Mouse (Mus musculus) layer of hippocampus, adult 9-11 months (tissue): ENCODE data around the gene Plrg1.

Source experiments
- DNase-seq: peaks from one replicate; pipeline ENCODE4 v3.0.0; 2022

Gene Plrg1

GRCm38 (mm10) chr3:83053126-83053525 is 2.2 kb upstream of the Plrg1 start:
- DNase-seq, result no peak

GRCm38 (mm10) chr3:83053758-83054157 is 1.6 kb upstream of the Plrg1 start:
- peak; percentile 38 for DNase-seq

- no peak for DNase-seq
Measured at GRCm38 (mm10) chr3:83054759-83055158, 563 bp upstream of the Plrg1 start.

GRCm38 (mm10) chr3:83057046-83057445 is 1.7 kb downstream of the Plrg1 start:
- DNase-seq, result no peak

- DNase-seq, result no peak
Measured at GRCm38 (mm10) chr3:83067920-83068319, 12.6 kb downstream of the Plrg1 start.

GRCm38 (mm10) chr3:83068869-83069268 is 13.5 kb downstream of the Plrg1 start:
- DNase-seq, result no peak

- no peak for DNase-seq
Measured at GRCm38 (mm10) chr3:83070231-83070630, 14.9 kb downstream of the Plrg1 start.

- DNase-seq, result peak; percentile 57
Measured at GRCm38 (mm10) chr3:83076563-83076962, 21.2 kb downstream of the Plrg1 start.

- DNase-seq, result peak; percentile 40
Measured at GRCm38 (mm10) chr3:83080567-83081055, 25.3 kb downstream of the Plrg1 start.

- no peak for DNase-seq
Measured at GRCm38 (mm10) chr3:83097586-83097985, 42.3 kb downstream of the Plrg1 start.

GRCm38 (mm10) chr3:83098546-83099034 is 43.3 kb downstream of the Plrg1 start:
- no peak for DNase-seq

- no peak for DNase-seq
Measured at GRCm38 (mm10) chr3:83099139-83099538, 43.8 kb downstream of the Plrg1 start.

GRCm38 (mm10) chr3:83099651-83100050 is 44.3 kb downstream of the Plrg1 start:
- DNase-seq, result no peak

- DNase-seq, result no peak
Measured at GRCm38 (mm10) chr3:83102286-83102685, 47.0 kb downstream of the Plrg1 start.

- DNase-seq, result no peak
Measured at GRCm38 (mm10) chr3:83110163-83110562, 54.8 kb downstream of the Plrg1 start.

GRCm38 (mm10) chr3:83111485-83112261 is 56.4 kb downstream of the Plrg1 start:
- no peak for DNase-seq

- DNase-seq, result no peak
Measured at GRCm38 (mm10) chr3:83112869-83113268, 57.5 kb downstream of the Plrg1 start.

- DNase-seq, result no peak
Measured at GRCm38 (mm10) chr3:83114946-83115345, 59.6 kb downstream of the Plrg1 start.

GRCm38 (mm10) chr3:83117592-83117991 is 62.3 kb downstream of the Plrg1 start:
- DNase-seq, result no peak
